Mouse (Mus musculus) liver, embryonic 18 days (tissue): ENCODE measurements around the gene Klc4. TPM values are rescaled to one million over a fixed set of nuclear protein-coding genes. Genes with fewer than 3 reads are reported as not detected.

Source experiments
- polyA plus RNA-seq: library from polyadenylated mRNA; depleted of rRNA; stranded (reverse); fragments of >200 nt; gene quantifications from 2 replicates; pipeline ENCODE4 v1.2.3, GENCODE M21; 2012; rRNA removed

The Klc4 gene
- polyA plus RNA-seq: 12.9 and 13.6 TPM in 2 replicates

DNA sequence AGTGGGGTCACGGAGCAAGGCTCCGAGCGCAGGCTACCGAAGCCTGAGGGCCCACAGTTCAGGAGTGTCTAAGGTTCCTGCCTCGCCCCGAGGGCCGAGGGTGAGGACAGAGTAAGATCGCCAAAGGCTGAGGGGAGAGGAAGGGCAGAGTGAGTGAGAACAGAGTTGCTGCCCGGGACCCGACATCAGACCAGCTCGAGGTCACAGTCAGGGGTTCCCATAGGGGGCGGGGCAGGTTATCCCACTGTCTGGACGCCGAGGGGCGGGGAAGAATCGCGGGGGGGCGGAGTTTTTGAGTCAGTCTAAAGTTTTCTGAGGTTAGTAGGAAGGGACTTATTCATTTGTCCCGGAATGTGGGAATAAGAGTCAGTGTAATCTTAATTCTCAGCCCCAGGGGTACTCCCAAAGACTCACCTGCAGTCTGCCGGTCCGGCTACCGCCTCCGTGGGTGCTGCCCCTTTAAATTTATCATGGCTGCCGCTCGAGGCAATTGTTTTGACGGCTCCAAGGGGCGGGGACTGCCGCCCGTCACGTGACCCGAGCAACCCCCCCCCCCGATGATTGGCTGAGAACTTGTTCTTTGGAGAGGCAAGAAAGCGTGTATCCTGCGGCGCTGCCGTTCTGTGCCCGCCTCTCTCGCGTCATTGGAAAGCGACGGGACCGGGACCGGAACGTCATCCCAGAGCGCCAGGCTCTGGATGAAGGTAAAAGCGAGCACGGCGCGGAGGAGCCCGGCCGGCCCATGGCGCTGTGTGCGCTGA, at the start of gene Klc4, which contains the start of gene Mrpl2:
Klc4 (minus strand) TSS at position 462 of the 761 bp plus-strand sequence.
Mrpl2 (plus strand) TSS at position 669 of the 761 bp plus-strand sequence.

DNA sequence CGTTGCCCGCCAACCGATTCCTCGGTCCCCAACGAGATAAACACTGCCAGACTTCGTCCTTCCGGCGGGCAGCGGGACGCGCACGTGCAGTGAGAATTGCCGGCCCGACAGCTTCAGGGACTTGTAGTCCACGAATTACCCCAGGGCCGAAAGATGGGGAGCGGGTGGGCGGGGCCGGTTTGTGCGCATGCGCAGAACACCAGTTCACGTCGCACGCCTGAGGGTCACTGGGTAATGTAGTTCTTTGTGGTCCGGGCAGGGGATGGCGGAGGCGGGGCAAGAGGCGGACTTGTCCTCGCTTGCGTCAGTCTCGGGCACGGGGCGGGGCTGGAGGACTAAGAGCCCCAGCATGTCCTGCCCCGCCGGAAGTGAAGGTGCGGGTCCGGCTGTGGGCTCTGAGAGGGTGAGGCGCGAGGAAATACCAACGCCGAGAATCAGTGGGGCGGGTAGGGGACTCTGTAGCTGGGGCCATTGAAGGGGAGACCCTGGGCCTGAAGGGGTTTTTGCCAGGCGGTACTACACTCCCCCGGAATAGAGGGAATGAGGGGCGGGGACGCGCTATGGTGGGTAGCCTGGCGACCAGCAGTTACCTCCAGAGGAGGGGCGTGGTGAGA, 35.0 kb upstream of the Klc4 start, which contains the start of gene Klhdc3:
Klhdc3 (minus strand) TSS at position 155 of the 614 bp plus-strand sequence.

DNA sequence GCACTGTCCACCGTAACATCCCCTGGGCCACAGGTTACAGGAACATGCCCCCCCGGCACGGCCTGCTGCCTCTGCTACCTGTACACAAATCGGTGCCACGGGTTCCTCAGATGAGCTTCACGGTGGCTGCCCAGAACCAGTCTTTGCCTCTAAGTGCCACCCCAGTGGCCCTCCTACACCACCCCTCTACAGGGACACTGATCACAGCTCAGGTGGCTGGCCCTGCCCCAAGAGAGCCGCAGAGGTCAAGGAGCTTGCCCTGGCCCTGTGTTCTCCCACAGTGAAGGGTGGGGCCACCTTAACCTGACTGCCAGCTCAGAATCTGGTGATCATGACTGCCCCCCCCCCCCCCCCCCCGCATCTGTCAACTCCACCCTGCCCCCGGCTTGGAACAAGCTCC, 32.6 kb upstream of the Klc4 start, which contains the start of gene Mea1:
Mea1 (plus strand) TSS at position 378 of the 400 bp plus-strand sequence.

DNA sequence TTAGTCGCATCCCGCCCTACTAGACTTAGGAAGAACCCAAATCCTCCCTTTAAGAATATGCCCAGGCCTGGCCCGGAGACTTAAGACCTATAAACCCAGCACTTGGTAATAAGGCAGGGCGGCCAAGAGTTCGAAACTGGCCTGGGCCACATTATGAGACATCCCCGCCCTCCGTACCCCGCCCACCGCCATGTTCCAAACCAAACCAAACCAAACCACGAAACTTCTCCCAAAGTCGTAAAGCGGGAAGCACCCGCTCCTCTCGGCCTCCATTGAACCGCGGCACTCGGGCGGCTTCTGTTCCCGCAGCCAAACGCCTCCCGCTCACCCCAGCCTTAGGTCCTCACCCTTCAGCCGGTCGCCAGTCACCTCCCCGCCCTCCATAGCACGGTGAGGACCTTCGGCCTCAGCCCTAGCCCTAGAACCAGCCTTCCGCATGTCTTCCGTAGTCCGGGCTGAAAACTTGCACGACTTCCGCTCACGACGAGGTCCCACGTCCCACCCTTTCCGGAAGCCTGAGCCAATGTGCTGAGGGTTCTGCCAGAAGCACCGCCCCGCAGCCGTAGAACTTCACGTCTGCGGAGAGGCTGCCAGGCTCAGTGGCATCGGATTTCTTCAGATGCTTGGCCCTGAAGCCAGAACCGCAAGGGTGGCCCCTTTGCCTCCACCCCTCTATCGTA, 28.2 kb upstream of the Klc4 start, which contains the start of gene Rrp36:
Rrp36 (minus strand) TSS at position 503 of the 680 bp plus-strand sequence.

DNA sequence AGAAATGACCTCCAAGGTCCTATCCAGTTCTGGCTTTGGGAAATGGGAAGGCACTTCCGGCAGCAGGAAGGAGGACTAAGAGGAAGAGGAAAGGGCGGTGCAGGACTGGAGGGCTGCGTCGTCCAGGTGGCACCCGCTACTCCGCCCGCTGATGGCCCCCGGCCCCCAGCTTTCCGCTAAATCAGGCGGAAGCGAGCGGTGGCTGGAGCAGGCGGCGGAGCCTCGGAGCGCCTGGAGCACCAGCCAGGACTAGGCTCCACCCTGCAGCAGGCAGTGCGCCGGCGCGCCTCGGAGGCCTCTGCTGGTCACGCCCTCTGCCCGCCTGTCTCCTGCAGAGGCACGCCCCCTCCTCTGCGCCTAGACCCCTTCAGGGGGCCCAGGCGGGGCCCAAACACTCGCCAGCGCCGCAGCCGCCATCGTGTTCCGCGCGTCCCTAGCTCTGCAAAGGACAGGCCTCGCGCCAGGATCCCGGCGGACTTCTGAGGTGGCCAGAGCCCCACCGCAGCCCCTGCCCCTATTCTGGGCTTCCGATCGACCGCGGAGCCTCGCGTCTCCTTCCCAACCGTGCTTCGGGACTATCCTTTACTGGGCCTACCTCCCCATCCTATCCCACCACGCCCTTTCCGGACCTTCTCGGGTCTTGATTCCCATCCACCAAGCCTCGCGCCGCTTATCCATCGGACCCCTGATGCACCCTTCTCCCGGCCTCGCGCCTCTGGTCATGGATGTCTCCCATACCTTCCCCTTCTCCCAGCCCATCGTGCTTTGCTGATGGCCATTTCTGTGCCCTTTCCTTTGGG, 4.6 kb upstream of the Klc4 start, which contains the start of gene Cul7:
Cul7 (plus strand) TSS at position 106 of the 800 bp plus-strand sequence.

DNA sequence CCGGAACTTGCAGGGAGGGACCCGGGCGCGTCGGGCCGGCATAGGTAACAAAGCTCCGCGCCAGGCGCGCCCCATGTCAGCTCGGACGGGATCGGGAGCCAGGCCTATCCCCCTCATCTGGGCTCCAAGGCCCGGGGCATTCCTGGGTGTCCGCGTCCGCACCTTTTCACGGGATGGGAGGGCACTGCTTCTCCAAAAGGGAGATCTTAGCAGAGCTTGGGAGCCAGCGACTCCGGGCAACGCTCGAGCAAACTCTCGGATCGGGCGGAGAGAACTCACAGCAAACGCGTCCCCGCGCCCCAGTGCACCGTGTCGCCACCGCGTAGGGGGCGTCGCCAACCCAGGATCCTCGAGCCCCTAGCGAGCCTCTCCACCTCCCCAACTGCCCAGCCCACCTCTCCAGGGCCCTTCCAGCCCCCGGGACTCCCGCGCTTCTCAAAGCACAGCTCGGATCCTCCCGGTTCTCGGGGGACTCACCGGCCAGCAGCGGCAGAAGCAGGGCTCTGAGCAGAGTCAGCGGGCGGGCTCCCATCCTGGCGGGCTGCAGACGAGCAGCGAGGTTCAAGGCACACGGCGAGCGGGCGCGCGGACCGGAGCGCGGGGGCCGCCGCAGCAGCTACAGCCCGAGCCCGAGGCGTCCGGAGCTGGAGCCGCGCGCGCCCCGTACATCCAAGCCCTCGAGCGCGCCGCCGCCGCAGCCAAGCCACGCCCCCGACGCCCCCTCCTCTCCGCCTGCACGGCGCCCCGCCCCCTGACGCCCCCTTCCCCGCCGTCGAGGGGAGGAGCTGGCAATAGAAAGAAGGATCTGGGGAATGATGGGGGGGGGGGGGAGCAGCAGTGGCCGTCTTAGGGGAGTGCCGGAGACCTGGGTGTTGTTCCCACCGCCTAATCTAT, 16.8 kb downstream of the Klc4 start, which contains the start of gene Ptk7:
Ptk7 (minus strand) TSS at position 714 of the 894 bp plus-strand sequence.

Other genes with a start within 250 kb of the Klc4 start
- gene Crip3, start 217.1 kb downstream of the Klc4 start, polyA plus RNA-seq: 0.10 and 0.14 TPM in 2 replicates
- gene Slc22a7, start 207.6 kb downstream of the Klc4 start, polyA plus RNA-seq: not detected in 2 replicates
- gene Ttbk1, start 158.3 kb downstream of the Klc4 start, polyA plus RNA-seq: 0.01 TPM in 2 replicates
- 6.1 TPM in 2 replicates for gene Dnph1, start 149.3 kb downstream of the Klc4 start, polyA plus RNA-seq
- gene Cul9, start 99.6 kb downstream of the Klc4 start, polyA plus RNA-seq: 2.0 and 2.2 TPM in 2 replicates
- 14.0 and 15.7 TPM in 2 replicates for gene Srf, start 89.8 kb downstream of the Klc4 start, polyA plus RNA-seq
- 3.5 and 4.6 TPM in 2 replicates for gene Ptk7, start 16.5 kb downstream of the Klc4 start, polyA plus RNA-seq
- gene Mrpl2, start 207 bp upstream of the Klc4 start, polyA plus RNA-seq: 33.0 and 36.6 TPM in 2 replicates
- 11.3 and 14.8 TPM in 2 replicates for gene Cul7, start 4.3 kb upstream of the Klc4 start, polyA plus RNA-seq
- gene Rrp36, start 28.3 kb upstream of the Klc4 start, polyA plus RNA-seq: 19.6 and 20.9 TPM in 2 replicates
- 34.5 and 36.5 TPM in 2 replicates for gene Mea1, start 32.8 kb upstream of the Klc4 start, polyA plus RNA-seq
- gene Klhdc3, start 34.9 kb upstream of the Klc4 start, polyA plus RNA-seq: 33.1 and 33.8 TPM in 2 replicates
- gene Ppp2r5d, start 59.1 kb upstream of the Klc4 start, polyA plus RNA-seq: 18.2 and 20.0 TPM in 2 replicates
- gene Pex6, start 65.4 kb upstream of the Klc4 start, polyA plus RNA-seq: 16.1 and 19.7 TPM in 2 replicates
- 352 and 359 TPM in 2 replicates for gene Gnmt, start 83.1 kb upstream of the Klc4 start, polyA plus RNA-seq
- gene Cnpy3, start 106.2 kb upstream of the Klc4 start, polyA plus RNA-seq: 19.2 and 20.6 TPM in 2 replicates
- 0.02 and 0.07 TPM in 2 replicates for gene Ptcra, start 117.7 kb upstream of the Klc4 start, polyA plus RNA-seq
- 113 and 120 TPM in 2 replicates for gene 2310039H08Rik, start 126.6 kb upstream of the Klc4 start, polyA plus RNA-seq
- gene Rpl7l1, start 136.7 kb upstream of the Klc4 start, polyA plus RNA-seq: 38.3 and 40.8 TPM in 2 replicates
- 2.2 and 2.3 TPM in 2 replicates for gene Bicral, start 212.5 kb upstream of the Klc4 start, polyA plus RNA-seq
- gene Tbcc, start 244.7 kb upstream of the Klc4 start, polyA plus RNA-seq: 9.9 and 10.6 TPM in 2 replicates